Mouse (Mus musculus): ENCODE results near the gene Syde2.

Gene Syde2

GRCm38 (mm10) chr3:146009859-146010645, 22.4 kb downstream of the Syde2 start:
- in situ Hi-C loops (cut with MseI, MboI): no loop called here

- in situ Hi-C loops (cut with MseI, MboI): no loop called here
Observed at GRCm38 (mm10) chr3:146010751-146011150, 23.1 kb downstream of the Syde2 start.

- in situ Hi-C loops (cut with MseI, MboI): no loop called here
Observed at GRCm38 (mm10) chr3:146011544-146012218, 24.0 kb downstream of the Syde2 start.

GRCm38 (mm10) chr3:146013490-146013889, 25.8 kb downstream of the Syde2 start:
- in situ Hi-C loops (cut with MseI, MboI): no loop called here

- in situ Hi-C loops (cut with MseI, MboI): no loop called here
Observed at GRCm38 (mm10) chr3:146014321-146014720, 26.7 kb downstream of the Syde2 start.

GRCm38 (mm10) chr3:146016979-146017378, 29.3 kb downstream of the Syde2 start:
- in situ Hi-C loops (cut with MseI, MboI): no loop called here

- in situ Hi-C loops (cut with MseI, MboI): no loop called here
Observed at GRCm38 (mm10) chr3:146017521-146017920, 29.9 kb downstream of the Syde2 start.

GRCm38 (mm10) chr3:146022232-146022631, 34.6 kb downstream of the Syde2 start:
- in situ Hi-C loops (cut with MseI, MboI): no loop called here

GRCm38 (mm10) chr3:146024746-146025145, 37.1 kb downstream of the Syde2 start:
- in situ Hi-C loops (cut with MseI, MboI): no loop called here

GRCm38 (mm10) chr3:146025499-146025898, 37.8 kb downstream of the Syde2 start:
- in situ Hi-C loops (cut with MseI, MboI): no loop called here

GRCm38 (mm10) chr3:146027116-146027515, 39.4 kb downstream of the Syde2 start:
- in situ Hi-C loops (cut with MseI, MboI): no loop called here

GRCm38 (mm10) chr3:146028406-146028805, 40.7 kb downstream of the Syde2 start:
- in situ Hi-C loops (cut with MseI, MboI): no loop called here

- in situ Hi-C loops (cut with MseI, MboI): no loop called here
Observed at GRCm38 (mm10) chr3:146029234-146029633, 41.6 kb downstream of the Syde2 start.

- in situ Hi-C loops (cut with MseI, MboI): no loop called here
Observed at GRCm38 (mm10) chr3:146030255-146030836, 42.7 kb downstream of the Syde2 start.

GRCm38 (mm10) chr3:146032976-146033375, 45.3 kb downstream of the Syde2 start:
- in situ Hi-C loops (cut with MseI, MboI): no loop called here

- in situ Hi-C loops (cut with MseI, MboI): no loop called here
Observed at GRCm38 (mm10) chr3:146037906-146038305, 50.2 kb downstream of the Syde2 start.

GRCm38 (mm10) chr3:146039132-146039903, 51.6 kb downstream of the Syde2 start:
- in situ Hi-C loops (cut with MseI, MboI): no loop called here

- in situ Hi-C loops (cut with MseI, MboI): no loop called here
Observed at GRCm38 (mm10) chr3:146041382-146041781, 53.7 kb downstream of the Syde2 start.

GRCm38 (mm10) chr3:146044977-146045376, 57.3 kb downstream of the Syde2 start:
- in situ Hi-C loops (cut with MseI, MboI): no loop called here

- in situ Hi-C loops (cut with MseI, MboI): no loop called here
Observed at GRCm38 (mm10) chr3:146046076-146046475, 58.4 kb downstream of the Syde2 start.

- in situ Hi-C loops (cut with MseI, MboI): no loop called here
Observed at GRCm38 (mm10) chr3:146047704-146048207, 60.1 kb downstream of the Syde2 start.

GRCm38 (mm10) chr3:146049951-146050350, 62.3 kb downstream of the Syde2 start:
- in situ Hi-C loops (cut with MseI, MboI): no loop called here
